Mouse (Mus musculus): ENCODE measurements around the gene Mup4. TPM values are rescaled to one million over a fixed set of nuclear protein-coding genes. Genes with fewer than 3 reads are reported as not detected.

Gene Mup4
- polyA plus RNA-seq, 1 experiment from 2014 or later: not detected

DNA sequence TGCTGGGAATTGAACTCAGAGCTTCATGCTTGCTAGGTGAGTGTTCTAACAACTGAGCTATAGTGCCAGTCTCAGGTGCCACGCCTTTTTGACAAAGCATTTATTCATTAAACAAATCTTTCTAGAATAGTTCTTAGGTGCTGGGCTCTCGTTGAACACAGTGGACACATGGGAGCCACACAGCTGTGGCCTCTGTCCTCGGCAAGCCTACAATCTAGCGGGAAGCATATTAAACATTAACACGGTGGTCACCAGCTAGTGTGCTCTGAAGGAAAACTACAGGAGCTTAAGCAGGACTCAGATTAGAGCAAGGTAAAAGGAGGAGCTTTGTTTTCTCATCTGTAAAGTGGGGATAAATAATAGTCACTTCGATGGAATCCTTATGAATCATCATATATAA lies 53.4 kb downstream of the Mup4 start:
- no peak for DNase-seq (ENCODE audit: low spot score)
- Histone ChIP-seq H3K4me3 (no peak overlapping the region), H3K27ac (no peak overlapping the region), H3K4me1 (replicated peaks) (peaks cover 15% of the 10 kb centered on the region; the same call in 1 of the 2 replicates), H3K36me3 (no peaks in the 10 kb centered on the region), H3K27me3 (ENCODE audit: insufficient read depth, poor library complexity, severe bottlenecking) (no peaks in the 10 kb centered on the region), H3K9me3 (no peaks in the 10 kb centered on the region)
- WGBS: 86% methylated on average over 6 of the region's 6 CpGs

Other genes starting within 250 kb of the Mup4 start
- 86.7 and 103 TPM in 2 replicates for gene Inip, start 159.1 kb downstream of the Mup4 start, polyA plus RNA-seq (2016; fragmentation: Nextera tagmentation; extraction: Ambion mirVana)
- 14.4 and 14.6 TPM in 2 replicates for gene Snx30, start 154.9 kb downstream of the Mup4 start, polyA plus RNA-seq (2016; fragmentation: Nextera tagmentation; extraction: Ambion mirVana)
- not detected in 2 replicates for gene Slc46a2, start 45.7 kb downstream of the Mup4 start, polyA plus RNA-seq (2016; fragmentation: Nextera tagmentation; extraction: Ambion mirVana)
- 0.70 TPM in 1 of 2 replicates, not detected in the other for gene Mup6, start 3.6 kb upstream of the Mup4 start, polyA plus RNA-seq (2016; fragmentation: Nextera tagmentation; extraction: Ambion mirVana)
- gene Mup7, start 109.8 kb upstream of the Mup4 start, polyA plus RNA-seq (2016; fragmentation: Nextera tagmentation; extraction: Ambion mirVana): not detected in 2 replicates
- not detected in 2 replicates for gene Mup2, start 193.6 kb upstream of the Mup4 start, polyA plus RNA-seq (2016; fragmentation: Nextera tagmentation; extraction: Ambion mirVana)

Measured in hindbrain, embryonic 10.5 days (tissue).